8 mouse cellular contexts compared by ENCODE assay signal in the genomic region with DNA sequence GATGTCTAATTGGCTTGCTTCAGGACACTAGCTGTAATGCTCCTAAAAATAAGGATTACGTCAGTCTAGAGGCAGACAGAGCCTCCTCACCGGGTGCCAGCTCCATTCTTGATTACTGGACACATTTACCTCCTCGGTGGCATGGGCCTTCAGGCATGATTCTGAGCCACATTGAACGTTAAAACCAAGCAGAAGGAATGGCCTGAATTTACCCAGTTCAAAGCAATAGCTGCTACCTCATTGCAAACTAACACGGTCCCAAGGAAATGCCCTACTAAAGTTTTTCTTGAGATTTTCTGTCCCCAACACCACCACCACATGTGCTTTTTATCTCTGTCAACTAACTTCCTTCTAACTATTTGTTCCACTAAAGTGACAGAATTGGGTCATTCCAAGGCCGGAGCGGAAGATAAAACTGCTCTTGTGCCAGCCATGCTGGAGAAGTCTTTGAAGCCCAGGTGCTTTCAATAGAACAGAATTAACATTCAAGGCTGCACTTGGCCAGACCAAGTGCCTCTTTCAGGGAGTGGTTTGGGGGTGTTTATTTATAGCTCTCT.
A peak's percentile ranks its signal among the peaks of the same experiment; 100 is the strongest.
DNase-seq lines count a peak whose midpoint lies in the region; ATAC-seq lines count a peak whose summit lies in the region.

No protein-coding gene starts in this region.

- no peak overlapping the region for H3K9ac ChIP-seq in heart, embryonic 15.5 days

- H3K4me3 ChIP-seq in heart, embryonic 15.5 days: no peak overlapping the region

- no peak for ATAC-seq in heart, embryonic 15.5 days (replicated peaks; ENCODE audit: insufficient number of reproducible peaks, insufficient read depth, low FRiP score, low read depth)

- peak overlapping the region; percentile 57; the same call in 1 of the 2 replicates for H3K27ac ChIP-seq in heart, embryonic 15.5 days

- no peaks in the 10 kb centered on the region for H3K27me3 ChIP-seq in heart, embryonic 15.5 days

- H3K9me3 ChIP-seq in heart, embryonic 15.5 days (replicated peaks): no peaks in the 10 kb centered on the region

- no peak overlapping the region for H3K4me2 ChIP-seq in heart, embryonic 15.5 days

- no peaks in the 10 kb centered on the region for H3K36me3 ChIP-seq in heart, embryonic 15.5 days

- peaks cover 6% of the 10 kb centered on the region; the same call in 1 of the 2 replicates for H3K4me1 ChIP-seq in heart, embryonic 15.5 days (replicated peaks)

- DNase-seq in gastrocnemius, adult 18-20 months (ENCODE audit: low spot score): peak; percentile 36
- no peak for DNase-seq in gastrocnemius, postnatal 4 days (ENCODE audit: low spot score in 2 of 2)
- peak; percentile 64 for DNase-seq in Muller cell, postnatal 12 days (ENCODE audit: inconsistent ontology term)
- peak; percentile 76 to 81 for DNase-seq in cerebellum, postnatal 25 days
- peak; percentile 45 for DNase-seq in lung, postnatal 10 days
- DNase-seq in thymus, postnatal 14 days: no peak
- DNase-seq in urinary bladder, adult 2 months (ENCODE audit: low spot score): no peak

- WGBS in heart, embryonic 15.5 days: 46% methylated on average over 7 of the region's 7 CpGs

Comparison
In these comparisons a context has a peak if more than half of its experiments do, and no peak if none do; other contexts are left out.
1. DNase-seq: peak in gastrocnemius, adult 18-20 months (single experiment), Muller cell, postnatal 12 days (single experiment), cerebellum, postnatal 25 days (2 of 2) and lung, postnatal 10 days (single experiment); none in gastrocnemius, postnatal 4 days (0 of 2), thymus, postnatal 14 days (single experiment) and urinary bladder, adult 2 months (single experiment).